Mouse (Mus musculus) stomach, embryonic 15.5 days (tissue): ENCODE measurements around the gene Osbpl10. TPM values are rescaled to one million over a fixed set of nuclear protein-coding genes. Genes with fewer than 3 reads are reported as not detected.
A peak's percentile ranks its signal among the peaks of the same experiment; 100 is the strongest.

ENCODE experiments used
- ATAC-seq: fragments of 200-750 bp; cut with Nextera tagmentation; 2 replicates; pipeline ENCODE4 v1.8.0; 2017; ENCODE audit warnings: low read depth, moderate number of reproducible peaks, moderate TSS enrichment; ENCODE audit not compliant: insufficient read depth, low FRiP score
- H3K27ac ChIP-seq: fragments of 300-500 bp; sonication (generic); 2 replicates; pipeline ENCODE4 v1.5.1; 2015; ENCODE audit warnings: mild to moderate bottlenecking, inconsistent platforms
- H3K27me3 ChIP-seq: fragments of 300-500 bp; sonication (generic); replicated peaks from 2 replicates; pipeline ENCODE4 v1.6.1; 2015; ENCODE audit warnings: inconsistent platforms
- H3K36me3 ChIP-seq: fragments of 300-500 bp; sonication (generic); 2 replicates; pipeline ENCODE4 v1.6.1; 2015; ENCODE audit warnings: inconsistent platforms
- H3K4me1 ChIP-seq: fragments of 300-500 bp; sonication (generic); 2 replicates; pipeline ENCODE4 v1.6.1; 2015; ENCODE audit warnings: inconsistent platforms
- H3K4me2 ChIP-seq: fragments of 300-500 bp; sonication (generic); 2 replicates; pipeline ENCODE4 v1.6.1; 2015; ENCODE audit warnings: mild to moderate bottlenecking, inconsistent platforms
- H3K4me3 ChIP-seq: fragments of 300-500 bp; sonication (generic); replicated peaks from 2 replicates; pipeline ENCODE4 v1.5.1; 2015; ENCODE audit warnings: inconsistent platforms
- H3K9ac ChIP-seq: fragments of 300-500 bp; sonication (generic); 2 replicates; pipeline ENCODE4 v1.6.1; 2015; ENCODE audit warnings: inconsistent platforms
- H3K9me3 ChIP-seq: fragments of 300-500 bp; sonication (generic); 2 replicates; pipeline ENCODE4 v1.6.1; 2016; ENCODE audit warnings: inconsistent platforms
- WGBS: fragments of 180-500 bp; shearing (Covaris S2); methylation state at CpG from one replicate; pipeline ENCODE4 v1.1.7; 2015; 5-methylcytosine and 5-hydroxymethylcytosine counted together
- polyA plus RNA-seq: library from polyadenylated mRNA; unstranded; fragments of >200 nt; fragmentation: Nextera tagmentation; extraction: Ambion mirVana; gene quantifications from 2 replicates; pipeline ENCODE4 v1.2.1, GENCODE M21; 2015

Gene Osbpl10
- polyA plus RNA-seq, 1 experiment from 2014 or later = 2.0 TPM

DNA sequence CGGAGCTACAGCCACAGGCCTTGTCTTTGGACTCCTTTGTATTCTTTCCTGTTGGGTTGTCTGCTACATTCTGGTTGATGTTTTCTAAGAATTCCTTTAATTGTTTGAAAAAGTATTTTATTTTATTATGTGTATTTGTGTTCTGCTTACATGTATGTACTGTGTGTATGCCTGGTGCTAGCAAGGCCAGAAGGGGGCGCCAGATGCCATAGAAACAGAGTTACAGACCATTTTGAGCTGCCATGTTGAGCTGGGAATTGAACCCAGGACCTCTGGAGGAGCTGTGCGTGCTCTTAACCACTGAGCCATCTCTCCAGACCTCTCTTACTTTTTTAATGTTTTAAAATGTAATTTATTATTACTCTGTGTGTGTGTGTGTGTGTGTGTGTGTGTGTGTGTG lies 214.5 kb downstream of the Osbpl10 start:
- ATAC-seq = no peak
- Histone ChIP-seq H3K27me3 (no peaks in the 10 kb centered on the region), H3K9ac (no peak overlapping the region), H3K36me3 (no peaks in the 10 kb centered on the region), H3K27ac (no peak overlapping the region), H3K4me1 (no peaks in the 10 kb centered on the region), H3K4me2 (no peak overlapping the region), H3K4me3 (no peak overlapping the region), H3K9me3 (no peaks in the 10 kb centered on the region)
- 76% methylated on average over 3 of the region's 3 CpGs for WGBS

DNA sequence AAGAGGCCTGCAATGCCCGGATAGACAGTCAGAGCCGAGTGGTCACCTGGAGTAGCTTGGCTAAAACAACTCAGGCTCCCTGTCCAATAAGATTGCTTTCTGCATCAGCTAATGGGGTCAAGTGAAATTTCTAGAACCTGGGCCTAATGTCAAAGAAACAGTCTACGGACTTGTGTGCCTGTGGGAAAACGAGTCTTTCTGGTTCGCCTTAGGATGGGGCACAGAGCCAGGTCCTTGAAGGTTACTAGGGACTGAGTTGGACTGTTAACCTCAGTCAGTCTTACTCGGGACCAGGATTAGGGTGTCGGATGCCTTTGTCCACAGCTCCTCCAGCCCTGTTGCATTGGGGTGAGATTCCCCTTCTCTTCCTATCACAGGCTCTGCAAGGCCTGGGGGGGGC lies 218.7 kb downstream of the Osbpl10 start:
- WGBS = 56% methylated on average over 7 of the region's 7 CpGs
- no peak overlapping the region for H3K9ac ChIP-seq
- H3K4me1 ChIP-seq = no peaks in the 10 kb centered on the region
- no peaks in the 10 kb centered on the region for H3K9me3 ChIP-seq
- no peak overlapping the region for H3K4me3 ChIP-seq
- ATAC-seq = no peak
- H3K27ac ChIP-seq = no peak overlapping the region
- no peaks in the 10 kb centered on the region for H3K27me3 ChIP-seq
- H3K4me2 ChIP-seq = no peak overlapping the region
- H3K36me3 ChIP-seq = no peaks in the 10 kb centered on the region

- H3K9me3 ChIP-seq = no peaks in the 10 kb centered on the region
- H3K36me3 ChIP-seq = no peaks in the 10 kb centered on the region
- no peak overlapping the region for H3K4me2 ChIP-seq
- no peaks in the 10 kb centered on the region for H3K4me1 ChIP-seq
- no peak for ATAC-seq
- no peak overlapping the region for H3K9ac ChIP-seq
- no peaks in the 10 kb centered on the region for H3K27me3 ChIP-seq
- no peak overlapping the region for H3K4me3 ChIP-seq
- no peak overlapping the region for H3K27ac ChIP-seq
- WGBS = 93% methylated on average over 15 of the region's 15 CpGs
These were observed 221.9 kb downstream of the Osbpl10 start for GRCm38 (mm10) chr9:115200166-115200862.

DNA sequence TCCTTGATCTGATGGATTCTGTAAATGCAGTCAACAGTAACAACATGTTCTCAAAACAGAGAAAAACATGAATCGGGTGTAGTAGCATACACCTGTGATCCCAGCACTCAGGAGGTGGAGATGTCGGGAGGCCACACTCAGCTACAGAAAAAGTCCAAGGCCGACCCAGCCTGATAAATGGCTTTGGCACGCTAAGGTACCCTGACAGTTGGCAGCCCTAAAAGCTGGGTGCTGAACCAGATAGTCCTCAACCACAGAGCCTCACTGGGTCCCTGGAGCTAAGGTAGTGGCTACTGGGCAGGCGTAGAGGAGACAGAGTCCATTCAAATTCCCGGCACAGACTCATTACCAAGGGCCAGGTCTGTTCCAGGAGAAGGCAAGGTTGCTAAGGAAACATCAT lies 222.9 kb downstream of the Osbpl10 start:
- H3K27ac ChIP-seq = no peak overlapping the region
- H3K9me3 ChIP-seq = no peaks in the 10 kb centered on the region
- no peaks in the 10 kb centered on the region for H3K36me3 ChIP-seq
- H3K27me3 ChIP-seq = no peaks in the 10 kb centered on the region
- no peak overlapping the region for H3K4me2 ChIP-seq
- 88% methylated on average over 6 of the region's 6 CpGs for WGBS
- no peak overlapping the region for H3K9ac ChIP-seq
- ATAC-seq = no peak
- no peak overlapping the region for H3K4me3 ChIP-seq
- peaks cover 9% of the 10 kb centered on the region for H3K4me1 ChIP-seq

GRCm38 (mm10) chr9:115203136-115203535 lies 224.8 kb downstream of the Osbpl10 start:
- Histone ChIP-seq H3K4me2 (no peak overlapping the region), H3K4me3 (no peak overlapping the region)

DNA sequence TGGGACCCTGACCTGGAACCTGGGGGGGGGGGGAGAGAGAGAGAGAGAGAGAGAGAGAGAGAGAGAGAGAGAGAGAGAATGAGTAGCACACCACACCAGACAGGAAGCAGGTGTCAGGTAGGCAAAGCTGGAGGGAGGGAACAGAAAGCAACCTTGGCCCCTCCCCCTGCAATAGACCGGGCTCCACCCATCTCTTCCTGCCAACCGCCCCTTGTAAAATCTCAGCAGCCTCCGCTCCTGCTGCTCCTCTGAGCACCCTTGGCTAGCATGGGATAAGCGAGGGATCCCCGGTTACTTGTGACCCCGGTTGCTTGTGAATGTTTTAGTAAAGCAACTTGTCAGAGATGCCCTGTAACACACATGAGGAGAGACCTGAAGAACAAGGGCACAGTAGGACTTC lies 227.1 kb downstream of the Osbpl10 start:
- 7% methylated on average over 6 of the region's 6 CpGs for WGBS
- H3K9me3 ChIP-seq = no peaks in the 10 kb centered on the region
- peak; percentile 70 for ATAC-seq
- H3K9ac ChIP-seq = no peak overlapping the region
- peaks cover 11% of the 10 kb centered on the region for H3K4me1 ChIP-seq
- no peak overlapping the region for H3K27ac ChIP-seq
- no peaks in the 10 kb centered on the region for H3K27me3 ChIP-seq
- H3K4me2 ChIP-seq = peak overlapping the region; percentile 21; the same call in 1 of the 2 replicates
- H3K36me3 ChIP-seq = no peaks in the 10 kb centered on the region
- no peak overlapping the region for H3K4me3 ChIP-seq

More at GRCm38 (mm10) chr9:115203136-115203535, 224.8 kb downstream of the Osbpl10 start:
- Histone ChIP-seq H3K9ac (no peak overlapping the region), H3K27ac (no peak overlapping the region), H3K27me3 (no peaks in the 10 kb centered on the region), H3K36me3 (no peaks in the 10 kb centered on the region), H3K4me1 (peaks cover 11% of the 10 kb centered on the region), H3K9me3 (no peaks in the 10 kb centered on the region)
- ATAC-seq = no peak
- 59% methylated on average over 6 of the region's 6 CpGs for WGBS

DNA sequence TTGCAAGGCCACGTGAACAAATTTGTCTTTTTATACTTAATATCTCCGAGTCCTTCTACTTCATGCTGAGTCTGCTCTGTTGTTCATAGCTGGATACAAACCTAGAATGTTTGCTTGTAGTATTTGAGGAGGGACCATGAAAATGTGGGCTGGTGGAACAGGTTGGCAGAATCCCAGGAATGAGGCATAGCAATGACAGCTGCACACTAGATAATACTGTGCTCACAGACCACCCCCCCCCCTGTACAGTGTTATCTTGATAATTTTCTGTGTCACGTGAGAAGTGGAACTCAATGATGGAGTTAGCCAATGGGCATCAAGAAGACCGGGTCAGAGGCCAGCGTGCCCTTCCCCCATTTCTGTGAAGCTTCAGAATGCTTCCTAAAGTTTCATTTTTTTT lies 227.8 kb downstream of the Osbpl10 start:
- H3K4me2 ChIP-seq = no peak overlapping the region
- no peak overlapping the region for H3K27ac ChIP-seq
- 0 out of 2 replicates have a peak, but pooled peaks have one; percentile 28 for ATAC-seq
- H3K4me1 ChIP-seq = peaks cover 11% of the 10 kb centered on the region
- no peak overlapping the region for H3K9ac ChIP-seq
- 37% methylated on average over 5 of the region's 5 CpGs for WGBS
- H3K4me3 ChIP-seq = no peak overlapping the region
- no peaks in the 10 kb centered on the region for H3K9me3 ChIP-seq
- H3K36me3 ChIP-seq = no peaks in the 10 kb centered on the region
- H3K27me3 ChIP-seq = no peaks in the 10 kb centered on the region

DNA sequence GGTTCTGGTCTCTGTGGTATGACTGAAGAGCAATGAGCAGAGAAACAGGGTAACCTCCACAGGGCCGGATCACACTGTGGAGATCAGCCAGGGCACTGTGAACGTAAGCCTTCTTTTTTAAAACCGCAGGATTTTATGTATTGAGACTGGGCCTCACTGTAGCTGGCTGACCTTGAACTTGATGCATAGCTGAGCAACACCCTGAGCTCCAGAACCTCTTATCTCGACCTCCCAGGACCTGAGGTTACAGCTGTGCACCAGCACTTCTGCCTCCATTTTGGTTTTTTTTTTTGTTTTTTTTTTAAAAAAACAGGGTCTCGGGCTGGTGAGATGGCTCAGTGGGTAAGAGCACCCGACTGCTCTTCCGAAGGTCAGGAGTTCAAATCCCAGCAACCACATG lies 231.4 kb downstream of the Osbpl10 start:
- H3K4me3 ChIP-seq = no peak overlapping the region
- H3K9me3 ChIP-seq = no peaks in the 10 kb centered on the region
- H3K9ac ChIP-seq = no peak overlapping the region
- no peak for ATAC-seq
- no peak overlapping the region for H3K4me2 ChIP-seq
- H3K27me3 ChIP-seq = no peaks in the 10 kb centered on the region
- no peaks in the 10 kb centered on the region for H3K36me3 ChIP-seq
- H3K27ac ChIP-seq = no peak overlapping the region
- 80% methylated on average over 7 of the region's 7 CpGs for WGBS
- H3K4me1 ChIP-seq = peaks cover 11% of the 10 kb centered on the region

DNA sequence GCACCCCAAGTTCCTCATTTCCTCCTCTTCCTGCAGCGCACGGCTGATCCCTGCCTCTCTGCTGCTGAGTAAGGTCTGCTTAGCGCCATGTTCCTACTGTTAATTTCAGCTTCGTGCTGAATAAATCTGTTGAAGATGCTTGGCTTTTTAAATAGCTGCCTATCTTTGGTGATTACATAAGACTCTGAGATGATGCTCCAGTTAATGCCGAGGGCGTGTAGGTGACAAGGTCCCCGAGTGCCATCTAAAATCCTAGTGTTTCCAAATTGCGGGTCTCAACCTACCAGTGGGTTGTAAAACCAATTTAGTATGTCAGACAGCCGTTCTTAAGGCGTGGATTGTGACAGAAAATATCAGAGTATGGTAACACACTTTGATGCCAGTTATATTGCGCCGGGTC lies 232.2 kb downstream of the Osbpl10 start:
- no peak for ATAC-seq
- Histone ChIP-seq H3K36me3 (no peaks in the 10 kb centered on the region), H3K27ac (no peak overlapping the region), H3K4me2 (no peak overlapping the region), H3K4me1 (peaks cover 17% of the 10 kb centered on the region), H3K9me3 (no peaks in the 10 kb centered on the region), H3K4me3 (no peak overlapping the region), H3K27me3 (no peaks in the 10 kb centered on the region), H3K9ac (no peak overlapping the region)
- 85% methylated on average over 12 of the region's 12 CpGs for WGBS

DNA sequence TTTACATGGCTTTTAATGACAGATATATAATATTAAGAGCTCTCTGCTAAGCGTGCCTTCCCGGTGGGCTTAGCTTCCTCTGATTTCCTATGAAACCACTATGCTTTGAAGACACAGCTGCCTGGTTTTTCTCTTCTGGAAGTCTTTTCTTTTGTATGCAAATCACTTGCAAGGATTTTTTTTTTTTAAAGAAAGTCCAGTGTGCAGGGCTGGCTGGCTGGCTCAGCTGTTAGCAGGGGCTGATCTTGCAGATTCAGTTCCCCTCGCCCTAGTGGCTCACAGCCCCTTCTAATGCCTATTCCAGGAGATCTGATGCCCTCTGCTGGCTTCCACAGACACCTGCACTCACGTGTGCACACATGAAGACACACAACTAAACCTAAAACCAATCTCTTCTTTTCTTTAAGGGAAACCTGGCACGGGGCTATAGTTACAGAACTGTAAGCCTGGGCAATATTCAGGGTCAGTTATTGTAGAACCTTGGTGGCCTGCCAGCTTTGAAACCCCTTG lies 235.4 kb downstream of the Osbpl10 start:
- Histone ChIP-seq H3K9me3 (no peaks in the 10 kb centered on the region), H3K9ac (no peak overlapping the region), H3K4me3 (no peak overlapping the region), H3K4me1 (peaks cover 13% of the 10 kb centered on the region; the same call in 1 of the 2 replicates), H3K27me3 (no peaks in the 10 kb centered on the region), H3K36me3 (no peaks in the 10 kb centered on the region), H3K27ac (no peak overlapping the region), H3K4me2 (no peak overlapping the region)
- WGBS = 88% methylated on average over 5 of the region's 5 CpGs
- no peak for ATAC-seq

DNA sequence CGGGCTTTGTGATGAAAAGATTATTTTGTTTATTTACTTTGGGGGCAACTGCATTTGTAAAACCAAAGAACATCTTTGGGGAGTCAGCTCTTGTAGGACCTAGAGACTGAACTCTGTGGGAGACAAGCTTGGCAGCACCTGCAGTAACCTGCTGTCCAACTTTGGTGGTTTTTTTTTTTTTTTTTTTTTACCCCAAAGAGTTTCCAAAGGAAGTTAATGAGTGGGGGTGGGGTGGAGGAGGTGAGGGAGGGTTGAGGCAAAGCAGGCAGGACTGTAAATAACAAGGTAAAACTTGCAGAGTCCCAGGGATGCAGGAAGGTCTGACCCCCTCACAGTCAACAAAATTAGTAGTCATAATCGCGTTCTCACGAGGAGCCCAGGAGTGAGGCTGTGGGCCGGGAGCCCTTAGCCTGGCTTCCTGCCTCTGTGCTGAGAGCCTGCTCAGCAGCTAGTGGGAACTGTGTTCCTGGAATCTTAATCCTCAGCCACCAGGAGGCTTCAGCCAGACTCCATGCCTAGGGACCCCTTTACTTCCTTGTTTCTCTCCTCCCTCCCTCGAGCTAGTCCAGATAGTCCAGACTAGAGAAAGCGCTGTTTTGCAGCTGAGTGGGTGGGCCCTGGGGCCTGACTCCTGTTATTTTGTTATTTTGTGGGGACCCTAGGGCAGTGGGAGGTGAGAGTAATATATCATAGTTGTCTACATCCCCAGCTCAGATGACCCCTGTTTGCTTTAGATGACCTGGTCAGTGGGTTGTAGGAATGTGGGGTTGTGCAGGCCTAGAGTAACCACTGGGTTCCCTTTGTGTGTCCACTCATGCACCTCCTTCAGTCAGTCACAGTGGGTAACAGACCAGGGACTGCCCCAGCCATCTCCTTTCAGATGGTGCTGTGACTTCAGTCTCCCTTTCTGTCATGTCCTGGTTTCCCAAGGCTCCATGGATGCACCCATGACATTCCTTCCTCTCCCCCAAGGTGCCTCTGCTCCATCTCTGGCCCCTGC lies 236.5 kb downstream of the Osbpl10 start:
- Histone ChIP-seq H3K27ac (no peak overlapping the region), H3K36me3 (no peaks in the 10 kb centered on the region), H3K4me1 (peaks cover 13% of the 10 kb centered on the region; the same call in 1 of the 2 replicates), H3K4me3 (no peak overlapping the region), H3K27me3 (no peaks in the 10 kb centered on the region), H3K9ac (no peak overlapping the region), H3K9me3 (no peaks in the 10 kb centered on the region), H3K4me2 (no peak overlapping the region)
- no peak for ATAC-seq
- WGBS = 22% methylated on average over 7 of the region's 7 CpGs
